Mouse (Mus musculus) CD4-positive helper T cell, adult 2 months (primary cell): ENCODE measurements around the gene Prkcg.

ENCODE experiments used
- DNase-seq: peaks from one replicate; pipeline ENCODE4 v3.0.0-alpha.2; 2012; ENCODE audit warnings: low read depth, missing footprints, low spot score

The Prkcg gene

GRCm38 (mm10) chr7:3365547-3366279 is 76.7 kb downstream of the Prkcg start:
- no peak for DNase-seq

GRCm38 (mm10) chr7:3366705-3367516 is 77.9 kb downstream of the Prkcg start:
- no peak for DNase-seq

- no peak for DNase-seq
Observed at GRCm38 (mm10) chr7:3367569-3367968, 78.6 kb downstream of the Prkcg start.

- no peak for DNase-seq
Observed at GRCm38 (mm10) chr7:3368311-3368710, 79.3 kb downstream of the Prkcg start.

GRCm38 (mm10) chr7:3369189-3369588 is 80.2 kb downstream of the Prkcg start:
- DNase-seq, result no peak

- DNase-seq, result no peak
Observed at GRCm38 (mm10) chr7:3370407-3370806, 81.4 kb downstream of the Prkcg start.

GRCm38 (mm10) chr7:3372376-3372775 is 83.4 kb downstream of the Prkcg start:
- DNase-seq, result no peak

- DNase-seq, result no peak
Observed at GRCm38 (mm10) chr7:3373754-3374153, 84.8 kb downstream of the Prkcg start.

GRCm38 (mm10) chr7:3376831-3377230 is 87.9 kb downstream of the Prkcg start:
- no peak for DNase-seq
